Mouse (Mus musculus): Measurements from ENCODE around the gene Sh3kbp1. TPM values are rescaled to one million over a fixed set of nuclear protein-coding genes. Genes with fewer than 3 reads are reported as not detected.

Sh3kbp1 gene
- polyA plus RNA-seq, 1 experiment from 2014 or later: 17.9 TPM

GRCm38 (mm10) chrX:159672466-159672865 lies 45.4 kb downstream of the Sh3kbp1 start:
- no peaks in the 10 kb centered on the region for H3K4me1 ChIP-seq (ENCODE audit: insufficient read depth, low read depth, low read length)
- H3K27ac ChIP-seq (ENCODE audit: low read length): no peak overlapping the region
- DNase-seq (ENCODE audit: low spot score) (no peak), ATAC-seq (no peak)
- H3K4me3 ChIP-seq (ENCODE audit: low read depth, low read length): no peak overlapping the region
- H3K27me3 ChIP-seq (replicated peaks; ENCODE audit: insufficient read depth, low read length): no peaks in the 10 kb centered on the region
- H3K4me2 ChIP-seq (replicated peaks; ENCODE audit: low read depth, low read length): no peak overlapping the region
- 24% methylated on average over 2 of the region's 2 CpGs for WGBS
- H3K36me3 ChIP-seq (ENCODE audit: insufficient read depth, low read length): no peaks in the 10 kb centered on the region
- no peaks in the 10 kb centered on the region for H3K9me3 ChIP-seq (ENCODE audit: low read length)
- H3K9ac ChIP-seq (replicated peaks; ENCODE audit: low read depth): no peak overlapping the region
- TF ChIP-seq CTCF (IDR thresholded peaks at IDR 0.05): no peak
- TF ChIP-seq EP300 (IDR thresholded peaks at IDR 0.05): no peak

DNA sequence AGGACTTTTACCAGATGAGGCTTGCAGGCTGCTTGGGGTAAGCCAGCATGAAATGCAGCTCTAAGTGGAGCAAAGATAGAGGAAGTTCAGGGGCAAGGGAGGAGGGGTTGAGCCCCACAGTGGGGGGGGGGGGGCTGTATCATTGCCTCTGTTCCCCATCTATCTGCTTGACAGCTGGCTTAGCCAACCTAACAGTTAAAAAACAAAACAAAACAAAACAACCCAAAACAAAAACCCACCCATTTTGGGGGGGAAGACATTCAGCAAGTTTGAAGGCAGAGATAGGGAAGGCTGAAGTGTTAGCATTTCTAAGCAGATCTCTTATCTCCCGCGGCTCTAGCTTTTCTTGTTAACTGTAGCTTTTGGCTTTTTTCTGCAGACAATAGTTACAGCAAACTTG lies 49.2 kb downstream of the Sh3kbp1 start:
- Histone ChIP-seq H3K27ac (ENCODE audit: low read length) (no peak overlapping the region), H3K4me2 (replicated peaks; ENCODE audit: low read depth, low read length) (no peak overlapping the region), H3K4me1 (ENCODE audit: insufficient read depth, low read depth, low read length) (no peaks in the 10 kb centered on the region), H3K36me3 (ENCODE audit: insufficient read depth, low read length) (no peaks in the 10 kb centered on the region), H3K9me3 (ENCODE audit: low read length) (no peaks in the 10 kb centered on the region), H3K4me3 (ENCODE audit: low read depth, low read length) (no peak overlapping the region), H3K27me3 (replicated peaks; ENCODE audit: insufficient read depth, low read length) (no peaks in the 10 kb centered on the region), H3K9ac (replicated peaks; ENCODE audit: low read depth) (no peak overlapping the region)
- 18% methylated on average over 2 of the region's 2 CpGs for WGBS
- TF ChIP-seq EP300 (IDR thresholded peaks at IDR 0.05) (no peak), CTCF (IDR thresholded peaks at IDR 0.05) (no peak)
- ATAC-seq (no peak), DNase-seq (ENCODE audit: low spot score) (no peak)

DNA sequence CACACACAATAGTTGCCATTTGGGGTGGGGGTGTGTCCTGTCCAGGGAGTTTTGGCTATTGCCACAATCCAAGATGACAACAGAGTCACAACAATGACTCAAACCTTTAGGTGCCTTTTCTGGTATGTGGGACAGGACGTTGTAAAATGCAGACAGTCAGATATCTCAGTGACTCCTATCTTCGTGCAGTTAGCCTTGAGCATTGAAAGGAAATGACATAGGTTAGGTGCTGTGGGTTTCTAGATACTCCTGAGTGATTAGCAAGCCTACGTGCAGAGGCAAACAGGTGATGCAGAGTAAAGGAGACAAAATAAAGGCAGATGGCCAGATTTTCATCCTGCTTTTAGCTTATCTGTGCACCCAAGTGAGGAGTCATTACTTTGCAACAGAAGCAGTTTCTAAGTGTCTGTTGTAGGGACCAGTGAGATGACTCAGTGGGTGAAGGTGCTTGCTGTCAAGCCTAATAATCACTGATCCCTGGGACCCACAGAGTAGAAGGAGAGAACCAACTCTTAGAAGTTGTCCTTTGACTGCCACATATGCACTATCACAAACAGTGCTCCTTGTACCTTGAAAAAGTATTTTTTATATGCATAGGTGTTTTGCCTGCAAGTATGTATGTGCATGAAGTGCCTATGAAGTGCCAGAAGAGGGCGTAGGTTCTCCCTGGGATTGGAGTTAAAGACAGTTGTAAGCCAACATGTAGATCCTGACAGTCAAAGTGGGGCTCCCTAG lies 50.7 kb downstream of the Sh3kbp1 start:
- Histone ChIP-seq H3K9ac (replicated peaks; ENCODE audit: low read depth) (no peak overlapping the region), H3K36me3 (ENCODE audit: insufficient read depth, low read length) (no peaks in the 10 kb centered on the region), H3K27me3 (replicated peaks; ENCODE audit: insufficient read depth, low read length) (no peaks in the 10 kb centered on the region), H3K27ac (ENCODE audit: low read length) (no peak overlapping the region), H3K4me3 (ENCODE audit: low read depth, low read length) (no peak overlapping the region), H3K4me2 (replicated peaks; ENCODE audit: low read depth, low read length) (no peak overlapping the region), H3K9me3 (ENCODE audit: low read length) (no peaks in the 10 kb centered on the region), H3K4me1 (ENCODE audit: insufficient read depth, low read depth, low read length) (no peaks in the 10 kb centered on the region)
- DNase-seq (ENCODE audit: low spot score) (peak; percentile 14), ATAC-seq (no peak)
- 77% methylated on average over 4 of the region's 4 CpGs for WGBS
- TF ChIP-seq EP300 (IDR thresholded peaks at IDR 0.05): no peak
- TF ChIP-seq CTCF (IDR thresholded peaks at IDR 0.05): peak; percentile 42

DNA sequence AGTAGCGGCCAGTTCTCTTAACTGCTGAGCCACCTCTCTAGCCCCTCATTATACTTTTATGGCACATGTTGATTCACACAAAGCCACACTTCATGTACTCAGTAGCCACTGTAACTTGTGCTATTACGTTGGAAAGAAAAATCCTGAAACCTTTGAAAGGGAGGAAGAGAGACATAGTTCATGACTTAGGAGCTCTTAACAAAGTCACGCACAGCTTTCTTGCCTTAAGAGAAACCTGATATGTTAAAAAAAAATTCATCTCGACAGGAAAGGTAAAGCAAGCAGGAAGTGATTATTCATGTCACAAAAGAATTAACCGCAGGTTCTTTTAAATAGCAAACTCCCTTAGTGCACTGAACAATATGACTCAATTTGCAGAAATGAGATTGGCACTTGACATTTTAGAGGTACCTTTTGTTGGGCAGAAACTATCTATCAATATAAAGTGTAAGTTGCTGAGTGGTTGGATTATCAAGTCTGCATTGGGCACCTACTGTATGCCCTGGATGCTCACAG lies 51.3 kb downstream of the Sh3kbp1 start:
- H3K4me3 ChIP-seq (ENCODE audit: low read depth, low read length): no peak overlapping the region
- H3K9me3 ChIP-seq (ENCODE audit: low read length): no peaks in the 10 kb centered on the region

DNA sequence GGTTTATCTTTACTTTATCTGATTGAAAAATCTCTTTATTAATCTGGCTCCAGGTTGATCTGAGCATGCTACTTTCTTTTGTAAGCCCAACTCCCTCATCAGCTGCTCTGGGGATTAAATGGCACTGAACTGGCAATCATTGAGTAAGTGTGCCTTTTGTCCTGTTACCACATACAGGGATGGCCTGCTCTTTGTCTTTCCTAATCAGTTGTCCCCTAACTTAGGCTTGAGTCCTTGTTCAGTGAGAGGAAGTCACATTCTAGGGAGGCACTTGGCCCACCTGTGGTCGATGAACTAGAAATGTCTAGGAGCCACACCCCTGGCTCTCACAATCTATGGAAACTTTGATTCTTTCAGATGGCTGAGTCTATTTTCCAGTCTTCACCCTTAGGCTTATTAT lies 58.4 kb downstream of the Sh3kbp1 start:
- H3K4me2 ChIP-seq (replicated peaks; ENCODE audit: low read depth, low read length): no peak overlapping the region
- TF ChIP-seq EP300 (IDR thresholded peaks at IDR 0.05): no peak
- TF ChIP-seq CTCF (IDR thresholded peaks at IDR 0.05): no peak
- no peaks in the 10 kb centered on the region for H3K4me1 ChIP-seq (ENCODE audit: insufficient read depth, low read depth, low read length)
- no peak overlapping the region for H3K4me3 ChIP-seq (ENCODE audit: low read depth, low read length)
- no peak for DNase-seq (ENCODE audit: low spot score)
- no peaks in the 10 kb centered on the region for H3K36me3 ChIP-seq (ENCODE audit: insufficient read depth, low read length)
- no peak overlapping the region for H3K9ac ChIP-seq (replicated peaks; ENCODE audit: low read depth)
- 64% methylated on average over 1 of the region's 1 CpGs for WGBS
- ATAC-seq: no peak
- no peaks in the 10 kb centered on the region for H3K9me3 ChIP-seq (ENCODE audit: low read length)
- no peak overlapping the region for H3K27ac ChIP-seq (ENCODE audit: low read length)
- H3K27me3 ChIP-seq (replicated peaks; ENCODE audit: insufficient read depth, low read length): no peaks in the 10 kb centered on the region

More for the DNA sequence above, 51.3 kb downstream of the Sh3kbp1 start:
- Histone ChIP-seq H3K36me3 (ENCODE audit: insufficient read depth, low read length) (no peaks in the 10 kb centered on the region), H3K27me3 (replicated peaks; ENCODE audit: insufficient read depth, low read length) (no peaks in the 10 kb centered on the region), H3K9ac (replicated peaks; ENCODE audit: low read depth) (no peak overlapping the region), H3K4me1 (ENCODE audit: insufficient read depth, low read depth, low read length) (no peaks in the 10 kb centered on the region), H3K4me2 (replicated peaks; ENCODE audit: low read depth, low read length) (no peak overlapping the region), H3K27ac (ENCODE audit: low read length) (no peak overlapping the region)
- WGBS: 66% methylated on average over 5 of the region's 5 CpGs
- TF ChIP-seq EP300 (IDR thresholded peaks at IDR 0.05) (no peak), CTCF (IDR thresholded peaks at IDR 0.05) (no peak)
- ATAC-seq: no peak
- no peak for DNase-seq (ENCODE audit: low spot score)

- H3K9ac ChIP-seq (replicated peaks; ENCODE audit: low read depth): no peak overlapping the region
- 77% methylated on average over 4 of the region's 4 CpGs for WGBS
- no peak overlapping the region for H3K4me3 ChIP-seq (ENCODE audit: low read depth, low read length)
- no peaks in the 10 kb centered on the region for H3K27me3 ChIP-seq (replicated peaks; ENCODE audit: insufficient read depth, low read length)
- H3K4me1 ChIP-seq (ENCODE audit: insufficient read depth, low read depth, low read length): no peaks in the 10 kb centered on the region
- H3K4me2 ChIP-seq (replicated peaks; ENCODE audit: low read depth, low read length): no peak overlapping the region
- DNase-seq (ENCODE audit: low spot score) (no peak), ATAC-seq (no peak)
- no peak for TF ChIP-seq CTCF (IDR thresholded peaks at IDR 0.05)
- no peak for TF ChIP-seq EP300 (IDR thresholded peaks at IDR 0.05)
- no peaks in the 10 kb centered on the region for H3K36me3 ChIP-seq (ENCODE audit: insufficient read depth, low read length)
- no peaks in the 10 kb centered on the region for H3K9me3 ChIP-seq (ENCODE audit: low read length)
- H3K27ac ChIP-seq (ENCODE audit: low read length): no peak overlapping the region
Measured at GRCm38 (mm10) chrX:159686850-159687249, 59.8 kb downstream of the Sh3kbp1 start.
